Mouse (Mus musculus) MEL (cell line): ENCODE data around the gene Prpf38a. TPM values are rescaled to one million over a fixed set of nuclear protein-coding genes. Genes with fewer than 3 reads are reported as not detected.

Experiments used
- DNase-seq: peaks from one replicate; pipeline ENCODE4 v3.0.0; 2011; ENCODE audit warnings: low read depth, low spot score
- H3K27ac ChIP-seq: 2 replicates; pipeline ENCODE4 v1.5.1; 2012; ENCODE audit warnings: low read depth, mild to moderate bottlenecking, control low read depth, low read length, moderate library complexity; ENCODE audit not compliant: control insufficient read depth
- H3K27me3 ChIP-seq, 2 experiments: fragments of 150-350 bp in 1 of 2; sonication (generic) in 1 of 2; 2 replicates each; pipeline ENCODE4 v1.6.1; 2012; ENCODE audit warnings: low read length in 2 of 2, mild to moderate bottlenecking in 2 of 2, improper control_type of control experiment in 1 of 2, moderate library complexity in 1 of 2; ENCODE audit not compliant: insufficient read depth in 2 of 2, control insufficient read depth in 1 of 2
- H3K36me3 ChIP-seq, 2 experiments: 2 replicates each; pipeline ENCODE4 v1.6.1; 2012 to 2014; ENCODE audit warnings: low read length in 2 of 2, improper control_type of control experiment in 1 of 2, inconsistent platforms in 1 of 2, mild to moderate bottlenecking in 1 of 2; ENCODE audit not compliant: insufficient read depth in 2 of 2, control insufficient read depth in 1 of 2
- H3K4me1 ChIP-seq, 2 experiments: fragments of 150-350 bp in 1 of 2; sonication (generic) in 1 of 2; 2 replicates each; pipeline ENCODE4 v1.6.1; 2012; ENCODE audit warnings: low read length in 2 of 2, improper control_type of control experiment in 1 of 2, mild to moderate bottlenecking in 1 of 2; ENCODE audit not compliant: insufficient read depth in 2 of 2, control insufficient read depth in 1 of 2
- H3K4me3 ChIP-seq, 2 experiments: fragments of 150-350 bp in 1 of 2; sonication (generic) in 1 of 2; 2 replicates each; pipeline ENCODE4 v1.5.1; 2012; ENCODE audit warnings: low read depth in 2 of 2, low read length in 2 of 2, mild to moderate bottlenecking in 2 of 2, moderate library complexity in 2 of 2, control low read depth in 1 of 2, improper control_type of control experiment in 1 of 2; ENCODE audit not compliant: control insufficient read depth in 1 of 2, insufficient read depth in 1 of 2
- H3K79me2 ChIP-seq: 2 replicates; pipeline ENCODE4 v1.6.1; 2012; ENCODE audit warnings: mild to moderate bottlenecking, low read length, moderate library complexity; ENCODE audit not compliant: control insufficient read depth, poor library complexity, insufficient read depth
- H3K9ac ChIP-seq: 2 replicates; pipeline ENCODE4 v1.6.1; 2012; ENCODE audit warnings: low read depth, mild to moderate bottlenecking, control low read depth, low read length, moderate library complexity; ENCODE audit not compliant: control insufficient read depth, poor library complexity, severe bottlenecking
- H3K9me3 ChIP-seq: fragments of 150-350 bp; sonication (generic); replicated peaks from 2 replicates; pipeline ENCODE4 v1.6.1; 2012; ENCODE audit warnings: mild to moderate bottlenecking, low read length, improper control_type of control experiment, moderate library complexity; ENCODE audit not compliant: insufficient read depth
- BHLHE40 ChIP-seq: IDR thresholded peaks from 2 replicates; pipeline ENCODE4 v1.6.1; 2012; ENCODE audit warnings: low read depth, mild to moderate bottlenecking, inconsistent platforms, low read length, improper control_type of control experiment, borderline replicate concordance
- CTCF ChIP-seq, 3 experiments: IDR thresholded peaks in 2 of 3; conservative IDR thresholded peaks in 1 of 3; 2 replicates each; pipeline ENCODE4 v1.5.1; 2011 to 2012; ENCODE audit warnings: low read length in 3 of 3, low read depth in 2 of 3, mild to moderate bottlenecking in 2 of 3, improper control_type of control experiment in 1 of 3, inconsistent platforms in 1 of 3, mixed read lengths in 1 of 3, moderate library complexity in 1 of 3; ENCODE audit not compliant: control insufficient read depth in 1 of 3, insufficient read depth in 1 of 3, poor library complexity in 1 of 3, severe bottlenecking in 1 of 3
- E2F4 ChIP-seq: IDR thresholded peaks from 2 replicates; pipeline ENCODE4 v1.6.1; 2011; ENCODE audit warnings: low read depth, low read length, improper control_type of control experiment, borderline replicate concordance
- ELF1 ChIP-seq: IDR thresholded peaks from 2 replicates; pipeline ENCODE4 v1.6.1; 2014; ENCODE audit warnings: low read depth, mild to moderate bottlenecking, inconsistent platforms, low read length, improper control_type of control experiment, moderate library complexity
- ETS1 ChIP-seq: IDR thresholded peaks from 2 replicates; pipeline ENCODE4 v1.6.1; 2012; ENCODE audit warnings: low read depth, mild to moderate bottlenecking, inconsistent platforms, low read length, improper control_type of control experiment, moderate library complexity
- GABPA ChIP-seq: IDR thresholded peaks from 2 replicates; pipeline ENCODE4 v1.6.1; 2012; ENCODE audit warnings: low read depth, mild to moderate bottlenecking, inconsistent platforms, low read length, improper control_type of control experiment, moderate library complexity
- GATA1 ChIP-seq: IDR thresholded peaks from 2 replicates; pipeline ENCODE4 v1.6.1; 2011; ENCODE audit warnings: low read depth, low read length, improper control_type of control experiment
- HCFC1 ChIP-seq: IDR thresholded peaks from 2 replicates; pipeline ENCODE4 v1.6.1; 2012; ENCODE audit warnings: low read depth, mild to moderate bottlenecking, inconsistent platforms, low read length, improper control_type of control experiment, moderate library complexity
- KAT2A ChIP-seq: conservative IDR thresholded peaks from 2 replicates; pipeline ENCODE4 v1.6.1; 2012; ENCODE audit warnings: low read depth, low read length, improper control_type of control experiment, inconsistent platforms
- MAZ ChIP-seq: IDR thresholded peaks from 2 replicates; pipeline ENCODE4 v1.6.1; 2012; ENCODE audit warnings: low read depth, mild to moderate bottlenecking, inconsistent platforms, low read length, improper control_type of control experiment
- MEF2A ChIP-seq: IDR thresholded peaks from 2 replicates; pipeline ENCODE4 v1.6.1; 2014; ENCODE audit warnings: low read depth, mild to moderate bottlenecking, inconsistent platforms, low read length, improper control_type of control experiment; ENCODE audit not compliant: poor library complexity, insufficient replicate concordance, severe bottlenecking; ENCODE audit errors: extremely low read depth
- MXI1 ChIP-seq: IDR thresholded peaks from 2 replicates; pipeline ENCODE4 v1.6.1; 2011; ENCODE audit warnings: mild to moderate bottlenecking, low read depth, low read length, improper control_type of control experiment
- MYB ChIP-seq: IDR thresholded peaks from 2 replicates; pipeline ENCODE4 v1.6.1; 2011; ENCODE audit warnings: mild to moderate bottlenecking, low read depth, low read length, improper control_type of control experiment
- MYC ChIP-seq: IDR thresholded peaks from 2 replicates; pipeline ENCODE4 v1.6.1; 2011; ENCODE audit warnings: low read depth, mild to moderate bottlenecking, low read length, improper control_type of control experiment, moderate library complexity
- NRF1 ChIP-seq: IDR thresholded peaks from 2 replicates; pipeline ENCODE4 v1.6.1; 2014; ENCODE audit warnings: low read depth, mild to moderate bottlenecking, inconsistent platforms, low read length, improper control_type of control experiment, moderate library complexity; ENCODE audit not compliant: poor library complexity, insufficient read depth, severe bottlenecking
- POLR2AphosphoS5 ChIP-seq: IDR thresholded peaks from 2 replicates; pipeline ENCODE4 v1.6.1; 2012; ENCODE audit warnings: low read depth, borderline replicate concordance, mild to moderate bottlenecking, inconsistent platforms, low read length, moderate library complexity, mixed read lengths
- RAD21 ChIP-seq: IDR thresholded peaks from 2 replicates; pipeline ENCODE4 v1.6.1; 2011; ENCODE audit warnings: mild to moderate bottlenecking, low read depth, low read length, improper control_type of control experiment
- SIN3A ChIP-seq: IDR thresholded peaks from 2 replicates; pipeline ENCODE4 v1.6.1; 2012; ENCODE audit warnings: low read length, improper control_type of control experiment, inconsistent platforms
- TAL1 ChIP-seq: IDR thresholded peaks from 2 replicates; pipeline ENCODE4 v1.6.1; 2012; ENCODE audit warnings: mild to moderate bottlenecking, inconsistent platforms, low read length, moderate library complexity, mixed read lengths
- UBTF ChIP-seq: IDR thresholded peaks from 2 replicates; pipeline ENCODE4 v1.6.1; 2012; ENCODE audit warnings: low read depth, mild to moderate bottlenecking, inconsistent platforms, low read length, improper control_type of control experiment, moderate library complexity, borderline replicate concordance; ENCODE audit not compliant: insufficient read depth
- ZC3H11A ChIP-seq: IDR thresholded peaks from 2 replicates; pipeline ENCODE4 v1.6.1; 2012; ENCODE audit warnings: low read depth, mild to moderate bottlenecking, inconsistent platforms, low read length, improper control_type of control experiment
- polyA plus RNA-seq, 2 experiments: library from polyadenylated mRNA; stranded (reverse) in 1 of 2; unstranded in 1 of 2; fragments of >175 nt in 1 of 2; fragments of >200 nt in 1 of 2; gene quantifications; 2 replicates each; pipeline versions ENCODE4 v1.2.1 to v1.2.4; 2012; ENCODE audit warnings: low replicate concordance in 2 of 2, low read depth in 1 of 2; ENCODE audit not compliant: insufficient read length in 2 of 2, insufficient read depth in 1 of 2, missing spikeins in 1 of 2
- total RNA-seq: library from RNA; depleted of rRNA; stranded (reverse); fragments of 300-350 nt; gene quantifications from 2 replicates; pipeline ENCODE4 v1.2.3, GENCODE M21; 2012

Prpf38a gene
- total and polyA plus RNA-seq, 3 experiments = 66.8 to 71.8 TPM; not detected in 1

DNA sequence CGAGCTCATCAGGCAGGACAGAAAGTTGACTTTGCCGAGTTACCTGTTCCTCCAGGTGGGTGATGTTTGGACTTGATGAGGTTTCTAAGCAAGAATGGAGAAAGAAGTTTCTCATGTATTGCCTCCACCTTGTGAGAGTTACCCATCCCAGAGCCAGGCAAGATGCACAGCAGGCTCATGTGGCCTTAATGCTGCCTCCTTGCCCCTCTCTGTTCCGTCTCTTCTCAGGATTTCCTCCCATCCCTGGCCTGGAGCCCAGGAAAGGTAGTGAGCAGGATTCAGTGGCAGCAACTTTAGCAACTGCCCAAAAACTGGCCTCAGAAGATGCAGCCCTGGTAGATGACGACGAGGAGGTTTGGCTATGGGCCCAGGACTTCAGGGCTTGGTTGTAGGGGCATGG is 47.9 kb upstream of the Prpf38a start:
- no peak for DNase-seq
- Histone ChIP-seq H3K4me1 (peaks cover 0 to 4% of the 10 kb centered on the region in 2 experiments; a peak in 1 of 4 replicates), H3K36me3 (peaks cover 8 to 10% of the 10 kb centered on the region in 2 experiments), H3K79me2 (no peaks in the 10 kb centered on the region), H3K27ac (no peak overlapping the region), H3K27me3 (no peaks in the 10 kb centered on the region), H3K4me3 (no peak overlapping the region), H3K9me3 (no peaks in the 10 kb centered on the region), H3K9ac (no peak overlapping the region)
- TF ChIP-seq MEF2A = no peak
- TF ChIP-seq GATA1 = no peak
- no peak for TF ChIP-seq HCFC1
- no peak for TF ChIP-seq MAZ
- TF ChIP-seq POLR2AphosphoS5 = no peak
- no peak for TF ChIP-seq MYC
- TF ChIP-seq RAD21 = no peak
- TF ChIP-seq GABPA = no peak
- TF ChIP-seq ETS1 = no peak
- TF ChIP-seq NRF1 = no peak
- TF ChIP-seq MXI1 = no peak
- no peak for TF ChIP-seq E2F4
- TF ChIP-seq ZC3H11A = no peak
- no peak for TF ChIP-seq UBTF
- TF ChIP-seq SIN3A = no peak
- no peak for TF ChIP-seq TAL1
- TF ChIP-seq MYB = no peak
- TF ChIP-seq CTCF (IDR thresholded peaks at IDR 0.05 in 2 of 3, conservative IDR thresholded peaks at IDR 0.05 in 1 of 3; ENCODE audit: control insufficient read depth in 1 of 3, insufficient read depth in 1 of 3, low read depth in 2 of 3, low read length in 3 of 3, poor library complexity in 1 of 3, severe bottlenecking in 1 of 3) = no peak
- no peak for TF ChIP-seq BHLHE40
- TF ChIP-seq ELF1 = no peak

DNA sequence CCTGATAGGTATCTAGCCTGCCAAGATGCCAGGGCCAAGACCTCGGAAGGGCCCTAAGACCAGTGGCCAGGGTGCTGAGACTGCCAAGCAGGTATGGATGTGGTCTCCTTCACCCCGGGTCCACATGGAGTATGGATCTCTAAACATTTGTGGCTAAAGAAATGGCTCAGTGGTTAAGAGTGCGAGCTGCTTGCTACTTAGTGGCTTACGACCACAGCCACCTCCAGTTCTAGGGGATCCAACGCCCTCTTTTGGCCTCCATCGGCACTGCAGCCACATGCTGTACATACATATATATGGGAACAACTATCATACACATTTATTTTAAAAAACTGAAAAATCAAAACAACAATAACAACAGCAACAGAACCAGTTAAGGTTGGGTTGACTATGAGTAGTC is 42.4 kb upstream of the Prpf38a start:
- DNase-seq = peak; percentile 44
- no peak for TF ChIP-seq KAT2A
- no peak for TF ChIP-seq TAL1
- peak in 2 of 3 experiments; percentile 34 to 41; a peak in 3 of 6 replicates for TF ChIP-seq CTCF (IDR thresholded peaks at IDR 0.05 in 2 of 3, conservative IDR thresholded peaks at IDR 0.05 in 1 of 3; ENCODE audit: control insufficient read depth in 1 of 3, insufficient read depth in 1 of 3, low read depth in 2 of 3, low read length in 3 of 3, poor library complexity in 1 of 3, severe bottlenecking in 1 of 3)
- H3K4me1 ChIP-seq = peaks cover 0 to 17% of the 10 kb centered on the region in 2 experiments; a peak in 3 of 4 replicates
- no peak overlapping the region for H3K27ac ChIP-seq
- H3K36me3 ChIP-seq = peaks cover 2 to 11% of the 10 kb centered on the region in 2 experiments; a peak in 3 of 4 replicates
- no peaks in the 10 kb centered on the region for H3K9me3 ChIP-seq
- no peak overlapping the region for H3K9ac ChIP-seq
- H3K4me3 ChIP-seq = no peak overlapping the region
- peaks cover 7% of the 10 kb centered on the region for H3K79me2 ChIP-seq
- no peaks in the 10 kb centered on the region for H3K27me3 ChIP-seq
